Mouse (Mus musculus) c-Kit-positive CD71-positive TER-119-positive erythroid progenitor cells, embryonic 14.5 days (primary cell): ENCODE data around the gene Pgm5.

ENCODE experiments used
- DNase-seq: peaks from one replicate; pipeline ENCODE4 v3.0.0-alpha.2; 2013; ENCODE audit warnings: low spot score

The Pgm5 gene

DNA sequence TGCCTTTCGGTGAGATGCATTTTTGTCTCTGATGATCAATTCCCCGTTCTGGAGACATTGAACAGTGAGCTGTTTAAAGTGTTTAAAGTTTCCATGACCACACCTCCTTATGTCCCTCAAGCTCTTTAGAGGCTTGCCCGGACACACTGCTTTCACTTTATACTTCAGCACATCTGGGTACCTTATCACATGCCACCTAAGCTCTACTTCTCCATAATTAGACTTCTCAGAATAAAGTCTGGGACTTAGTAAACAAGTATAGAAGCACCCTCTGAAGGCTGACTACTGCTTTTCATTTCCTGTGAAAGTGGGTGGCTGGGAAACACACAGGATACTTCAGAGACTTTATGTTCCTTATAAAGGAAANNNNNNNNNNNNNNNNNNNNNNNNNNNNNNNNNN lies 204.7 kb downstream of the Pgm5 start:
- DNase-seq = no peak

DNA sequence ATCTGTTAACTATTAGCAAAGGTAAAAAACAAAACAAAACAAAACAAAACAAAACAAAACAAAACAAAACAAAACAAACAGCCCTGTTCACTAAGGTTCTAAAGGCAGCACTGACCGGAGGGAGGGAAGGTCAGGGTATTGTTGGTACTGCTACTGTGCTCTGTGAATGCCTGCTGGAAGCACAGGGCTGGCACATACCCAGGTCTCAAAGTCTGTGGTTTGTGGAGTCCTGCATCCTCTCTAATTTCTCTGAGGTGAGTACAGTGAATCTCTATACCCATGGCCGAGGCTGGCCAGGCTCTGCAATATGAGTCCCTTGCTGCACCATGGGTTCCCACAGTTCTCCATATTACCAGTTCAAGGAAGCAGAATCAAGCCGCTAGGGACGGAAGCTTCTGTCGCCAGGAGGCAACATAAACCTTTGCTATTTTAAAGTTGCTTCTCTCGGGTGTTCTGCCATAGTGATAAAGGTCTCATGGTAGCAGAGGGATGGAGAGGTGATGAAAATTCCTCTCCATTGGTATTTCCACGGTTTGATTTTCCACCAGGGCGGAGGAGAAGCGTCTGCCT lies 208.3 kb downstream of the Pgm5 start:
- no peak for DNase-seq

GRCm38 (mm10) chr19:24652342-24653019 lies 209.2 kb downstream of the Pgm5 start:
- no peak for DNase-seq

DNA sequence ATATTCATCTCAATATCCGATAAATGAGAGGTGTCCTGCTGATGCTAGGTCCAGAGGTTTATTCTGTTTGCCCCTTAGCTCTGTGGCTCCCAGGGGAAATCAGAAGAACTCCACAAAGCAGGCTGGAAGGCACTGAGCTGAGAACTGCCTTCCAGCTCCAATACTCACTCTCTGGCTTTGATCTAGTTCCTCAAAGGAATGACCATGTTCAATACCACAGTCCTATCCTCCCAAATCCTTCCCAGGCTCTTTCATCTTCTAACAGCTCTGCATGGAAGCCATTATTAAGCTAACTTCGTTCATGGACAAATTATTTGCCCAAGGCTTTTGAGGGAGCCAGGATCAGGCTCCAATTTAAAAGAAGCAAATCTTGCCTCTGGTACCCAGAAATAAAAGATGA lies 210.1 kb downstream of the Pgm5 start:
- no peak for DNase-seq

DNA sequence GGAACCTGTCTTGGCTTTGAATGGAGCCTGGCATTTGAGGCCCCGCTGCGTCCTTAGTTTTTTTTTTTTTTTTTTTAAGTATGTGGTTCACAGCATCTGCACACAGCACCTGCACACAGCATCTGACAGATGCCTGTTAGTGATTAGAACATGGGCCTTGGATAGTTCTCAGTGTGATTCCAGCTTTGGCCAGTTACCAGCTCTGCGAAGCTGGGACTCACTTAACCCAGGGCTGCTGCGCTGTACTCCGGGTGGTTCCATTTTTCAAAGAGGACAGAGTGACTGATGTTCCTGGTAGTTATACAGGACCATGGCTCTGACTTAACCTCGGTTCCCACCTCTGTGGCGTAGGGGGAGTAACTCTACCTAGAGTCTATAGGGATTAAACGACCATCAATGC lies 211.2 kb downstream of the Pgm5 start:
- no peak for DNase-seq

GRCm38 (mm10) chr19:24648016-24648415 lies 213.6 kb downstream of the Pgm5 start:
- DNase-seq = no peak

DNA sequence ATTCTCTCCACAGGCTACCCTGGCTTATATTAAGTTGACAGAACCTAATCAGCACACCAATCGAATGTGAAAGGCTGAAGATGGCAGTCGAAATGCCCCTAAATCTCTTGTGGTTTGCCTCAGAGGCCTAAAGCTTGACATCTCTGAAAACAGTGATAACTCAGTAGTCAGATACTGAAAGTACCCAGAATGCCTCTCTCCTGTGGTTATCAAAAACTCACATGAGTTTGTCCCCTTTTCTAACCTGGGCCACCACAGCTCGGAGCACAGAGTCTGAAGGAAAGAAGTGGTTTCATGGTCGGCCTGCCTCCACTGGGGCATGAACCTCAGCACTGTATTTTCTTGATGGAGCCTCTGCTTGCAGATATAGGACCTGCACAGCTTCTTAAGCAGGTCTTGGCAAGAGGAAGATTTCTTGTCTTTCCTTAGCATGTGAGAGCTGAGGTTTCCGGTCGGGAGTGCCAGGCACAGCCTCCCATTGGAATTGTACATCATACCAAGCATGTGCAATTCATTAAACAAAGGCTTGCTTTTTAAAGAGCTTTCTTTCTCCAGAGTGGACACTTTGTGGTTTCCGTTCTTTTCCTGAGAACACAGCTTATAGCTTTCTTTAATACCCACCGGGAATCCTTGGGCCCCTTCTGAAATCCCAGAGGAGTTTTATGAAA lies 215.4 kb downstream of the Pgm5 start:
- no peak for DNase-seq

DNA sequence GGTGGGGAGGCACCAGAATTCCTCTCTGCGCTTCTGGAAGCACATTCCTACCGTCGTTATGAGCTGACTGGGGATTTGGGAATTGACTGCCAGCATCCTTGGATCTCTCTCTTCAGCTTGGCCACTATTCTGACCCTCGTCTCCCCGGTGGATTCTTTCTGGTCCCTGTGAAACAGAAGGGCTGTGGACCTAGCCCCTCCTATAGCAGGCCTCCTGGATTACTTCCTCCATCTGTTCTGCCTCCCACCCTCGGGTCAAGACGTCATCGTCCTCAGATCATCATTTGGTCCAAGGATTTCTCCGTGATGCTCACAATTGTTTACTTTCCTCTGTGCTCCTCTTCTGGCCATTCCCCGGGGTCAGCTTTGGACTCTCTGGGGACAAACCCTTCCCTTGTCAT lies 216.7 kb downstream of the Pgm5 start:
- DNase-seq = no peak

GRCm38 (mm10) chr19:24640982-24641381 lies 220.7 kb downstream of the Pgm5 start:
- no peak for DNase-seq

- DNase-seq = no peak
Observed at GRCm38 (mm10) chr19:24637988-24638387, 223.7 kb downstream of the Pgm5 start.

DNA sequence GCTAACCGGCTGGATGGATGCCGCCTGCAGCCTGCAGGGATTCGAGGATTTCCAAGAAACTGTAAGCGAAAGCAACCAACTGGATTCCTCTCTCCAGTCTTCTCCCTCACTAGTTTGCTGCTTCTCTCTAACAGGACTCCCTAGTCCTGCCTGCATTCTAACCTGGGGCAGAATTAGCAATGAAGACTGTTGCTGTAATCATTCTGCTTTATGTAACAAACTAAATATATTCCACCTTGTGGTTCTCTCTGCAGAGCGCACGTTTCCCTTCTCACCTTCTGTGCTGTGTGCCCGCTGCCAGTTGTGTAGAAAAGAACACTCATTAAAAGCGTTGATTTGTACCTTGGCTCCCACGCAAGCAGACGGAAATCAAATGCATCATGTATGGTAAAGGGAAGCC lies 225.0 kb downstream of the Pgm5 start:
- DNase-seq = no peak

- DNase-seq = peak; percentile 46
Observed at GRCm38 (mm10) chr19:24634602-24635001, 227.1 kb downstream of the Pgm5 start.
